Mouse (Mus musculus): ENCODE results near the gene Spats1.

GRCm38 (mm10) chr17:45489736-45490135 is 14.5 kb upstream of the Spats1 start:
- TF ChIP-seq TBP (conservative IDR thresholded peaks at IDR 0.05; ENCODE audit: low read depth, low read length) (no peak), POLR2A (IDR thresholded peaks at IDR 0.05; ENCODE audit: low read depth, low read length) (no peak), GABPA (IDR thresholded peaks at IDR 0.05; ENCODE audit: insufficient replicate concordance, low read depth, low read length) (no peak), BHLHE40 (IDR thresholded peaks at IDR 0.05; ENCODE audit: low read depth, low read length) (no peak), EP300 (IDR thresholded peaks at IDR 0.05; ENCODE audit: low read length) (no peak)

Data from CH12.LX (cell line).